Mouse (Mus musculus): ENCODE results near the gene Slc25a22.

- TF ChIP-seq CTCF (IDR thresholded peaks at IDR 0.05; ENCODE audit: control insufficient read depth, insufficient read depth, insufficient read length) (no peak), MAX (IDR thresholded peaks at IDR 0.05) (no peak), MYOD1 (IDR thresholded peaks at IDR 0.05; ENCODE audit: control insufficient read depth, insufficient read length, low read depth) (no peak), MYOG (IDR thresholded peaks at IDR 0.05; ENCODE audit: control insufficient read depth, extremely low read depth, insufficient read length) (no peak), USF1 (IDR thresholded peaks at IDR 0.05; ENCODE audit: low read depth) (no peak), FOSL1 (IDR thresholded peaks at IDR 0.05; ENCODE audit: insufficient read depth, low read length, poor library complexity, severe bottlenecking) (no peak), CEBPB (IDR thresholded peaks at IDR 0.05; ENCODE audit: low read depth) (no peak)
Observed at GRCm38 (mm10) chr7:141463824-141464602, 26.3 kb upstream of the Slc25a22 start.
